In the genomic region with DNA sequence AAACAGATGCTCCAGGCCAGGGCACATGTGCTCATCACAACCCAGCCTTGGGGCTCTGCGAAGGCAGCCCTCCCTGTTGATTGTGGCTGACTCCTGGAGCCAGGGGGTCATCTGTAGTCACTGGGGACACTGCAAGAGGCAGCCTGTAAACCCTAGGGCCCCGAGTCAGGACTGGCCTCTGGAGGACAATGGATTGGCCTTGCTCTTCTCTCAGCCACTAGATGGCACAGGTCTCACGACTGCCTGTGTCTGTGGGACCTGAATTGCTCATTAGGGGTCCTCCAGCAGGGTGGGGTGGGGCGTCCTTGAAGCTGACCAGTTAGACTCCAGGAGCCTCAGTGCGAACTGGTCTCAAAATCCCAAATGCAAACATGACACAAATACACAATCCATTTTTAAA, we compare ENCODE assay signal across 8 mouse cellular contexts. TPM values are rescaled to one million over a fixed set of nuclear protein-coding genes. Genes with fewer than 3 reads are reported as not detected.
DNase-seq lines count a peak whose midpoint lies in the region; ATAC-seq and TF ChIP-seq lines count a peak whose summit lies in the region.

No protein-coding gene starts in this region.

- 27% methylated on average over 5 of the region's 5 CpGs for WGBS in kidney, embryonic 16.5 days
- 35% methylated on average over 5 of the region's 5 CpGs for WGBS in embryonic facial prominence, embryonic 10.5 days
- WGBS in liver, postnatal 0 days (ENCODE audit: insufficient replicate concordance), result 32% methylated on average over 5 of the region's 5 CpGs

- H3K27ac ChIP-seq in kidney, embryonic 16.5 days (ENCODE audit: low read length), result no peak overlapping the region
- no peak overlapping the region for H3K27ac ChIP-seq in MEL (ENCODE audit: control insufficient read depth, low read depth, low read length)
- peak overlapping the region; percentile 48; the same call in 1 of the 2 replicates for H3K27ac ChIP-seq in embryonic facial prominence, embryonic 10.5 days (replicated peaks)
- no peak overlapping the region for H3K27ac ChIP-seq in liver, postnatal 0 days (ENCODE audit: low read depth)

- H3K4me1 ChIP-seq in kidney, embryonic 16.5 days (ENCODE audit: insufficient read depth, low read length), result no peaks in the 10 kb centered on the region
- H3K4me1 ChIP-seq in MEL (ENCODE audit: control insufficient read depth in 1 of 2, insufficient read depth in 2 of 2, low read length in 2 of 2), result no peaks in the 10 kb centered on the region
- 0 out of 2 replicates have a peak, but pooled peaks cover 4% of the 10 kb centered on the region for H3K4me1 ChIP-seq in embryonic facial prominence, embryonic 10.5 days
- H3K4me1 ChIP-seq in liver, postnatal 0 days (ENCODE audit: insufficient read depth), result no peaks in the 10 kb centered on the region

- no peak overlapping the region for H3K9ac ChIP-seq in kidney, embryonic 16.5 days (replicated peaks; ENCODE audit: low read length)
- no peak overlapping the region for H3K9ac ChIP-seq in MEL (ENCODE audit: control insufficient read depth, low read depth, low read length, poor library complexity, severe bottlenecking)
- no peak overlapping the region for H3K9ac ChIP-seq in liver, postnatal 0 days (replicated peaks)

- no peaks in the 10 kb centered on the region for H3K9me3 ChIP-seq in kidney, embryonic 16.5 days (ENCODE audit: low read length)
- no peaks in the 10 kb centered on the region for H3K9me3 ChIP-seq in MEL (replicated peaks; ENCODE audit: insufficient read depth, low read length)
- H3K9me3 ChIP-seq in embryonic facial prominence, embryonic 10.5 days, result no peaks in the 10 kb centered on the region
- H3K9me3 ChIP-seq in liver, postnatal 0 days (ENCODE audit: low read length), result no peaks in the 10 kb centered on the region

- no peak for TF ChIP-seq POLR2A in MEL (IDR thresholded peaks at IDR 0.05; ENCODE audit: control insufficient read depth in 1 of 2, insufficient read depth in 1 of 2, low read depth in 1 of 2, low read length in 2 of 2, poor library complexity in 1 of 2)

- no peak overlapping the region for H3K4me2 ChIP-seq in kidney, embryonic 16.5 days (replicated peaks; ENCODE audit: low read depth, low read length)
- H3K4me2 ChIP-seq in liver, postnatal 0 days (ENCODE audit: low read depth, low read length), result no peak overlapping the region

- H3K79me2 ChIP-seq in MEL (ENCODE audit: control insufficient read depth, insufficient read depth, low read length, poor library complexity), result no peaks in the 10 kb centered on the region

- no peak overlapping the region for H3K4me3 ChIP-seq in kidney, embryonic 16.5 days (ENCODE audit: low read length)
- no peak overlapping the region for H3K4me3 ChIP-seq in MEL (ENCODE audit: control insufficient read depth in 1 of 2, insufficient read depth in 1 of 2, low read depth in 2 of 2, low read length in 2 of 2)
- no peak overlapping the region for H3K4me3 ChIP-seq in embryonic facial prominence, embryonic 10.5 days
- no peak overlapping the region for H3K4me3 ChIP-seq in liver, postnatal 0 days (ENCODE audit: low read depth, low read length)

- H3K27me3 ChIP-seq in kidney, embryonic 16.5 days (ENCODE audit: insufficient read depth, low read length), result no peaks in the 10 kb centered on the region
- no peaks in the 10 kb centered on the region for H3K27me3 ChIP-seq in MEL (ENCODE audit: control insufficient read depth in 1 of 2, insufficient read depth in 2 of 2, low read length in 2 of 2)
- no peaks in the 10 kb centered on the region for H3K27me3 ChIP-seq in embryonic facial prominence, embryonic 10.5 days (replicated peaks; ENCODE audit: low read depth, poor library complexity, severe bottlenecking)
- H3K27me3 ChIP-seq in liver, postnatal 0 days (ENCODE audit: insufficient read depth, low read length), result no peaks in the 10 kb centered on the region

- DNase-seq in kidney, postnatal 14 days, result no peak
- no peak for DNase-seq in MEL (ENCODE audit: low read depth, low spot score)
- DNase-seq in embryonic facial prominence, embryonic 10.5 days (ENCODE audit: low spot score), result peak; percentile 23
- DNase-seq in liver, postnatal 0 days, result no peak
- DNase-seq in thymus, postnatal 36 days, result no peak
- DNase-seq in urinary bladder, adult 2 months (ENCODE audit: low spot score), result no peak
- DNase-seq in gastrocnemius, adult 8-10 months (ENCODE audit: low spot score in 2 of 2), result no peak

- H3K36me3 ChIP-seq in kidney, embryonic 16.5 days (ENCODE audit: insufficient read depth, low read length), result peaks cover 16% of the 10 kb centered on the region
- no peaks in the 10 kb centered on the region for H3K36me3 ChIP-seq in MEL (ENCODE audit: control insufficient read depth in 1 of 2, insufficient read depth in 2 of 2, low read length in 2 of 2)
- peaks cover 34% of the 10 kb centered on the region for H3K36me3 ChIP-seq in embryonic facial prominence, embryonic 10.5 days (replicated peaks)
- peaks cover 19% of the 10 kb centered on the region for H3K36me3 ChIP-seq in liver, postnatal 0 days (replicated peaks; ENCODE audit: insufficient read depth, low read length)

- ATAC-seq in kidney, embryonic 16.5 days (ENCODE audit: low FRiP score, low TSS enrichment), result 0 out of 2 replicates have a peak, but pooled peaks have one; percentile 49
- ATAC-seq in liver, postnatal 0 days, result no peak

- no peak for TF ChIP-seq RAD21 in MEL (IDR thresholded peaks at IDR 0.05; ENCODE audit: low read depth, low read length)

- peak in 2 of 3 experiments; percentile 39 to 51; a peak in 4 of 6 replicates for TF ChIP-seq CTCF in MEL (IDR thresholded peaks at IDR 0.05 in 2 of 3, conservative IDR thresholded peaks at IDR 0.05 in 1 of 3; ENCODE audit: control insufficient read depth in 1 of 3, insufficient read depth in 1 of 3, low read depth in 2 of 3, low read length in 3 of 3, poor library complexity in 1 of 3, severe bottlenecking in 1 of 3)
- peak; percentile 54 for TF ChIP-seq CTCF in liver, postnatal 0 days (IDR thresholded peaks at IDR 0.05; ENCODE audit: low read depth)

- no peak for TF ChIP-seq EP300 in MEL (IDR thresholded peaks at IDR 0.05; ENCODE audit: low read depth in 1 of 2, low read length in 2 of 2)
- no peak for TF ChIP-seq EP300 in liver, postnatal 0 days (IDR thresholded peaks at IDR 0.05; ENCODE audit: low read depth)

TF ChIP-seq in MEL, 35 proteins besides CTCF, POLR2A, EP300 and RAD21:
- TF ChIP-seq ELF1 (IDR thresholded peaks at IDR 0.05; ENCODE audit: low read depth, low read length), result no peak
- TF ChIP-seq SMC3 (IDR thresholded peaks at IDR 0.05; ENCODE audit: low read depth, low read length), result peak; percentile 29

RNA-seq across cellular contexts. Expression of a gene that starts 19.2 kb away (rescaled TPM):
- 5.1 and 6.2 TPM in 2 replicates for polyA plus RNA-seq in kidney, embryonic 16.5 days (2015; fragmentation: Nextera tagmentation; extraction: Ambion mirVana)
- not detected in 2 replicates for total RNA-seq in MEL (2012; rRNA removed)
- polyA plus RNA-seq in MEL (2012; ENCODE audit: insufficient read depth in 1 of 2, insufficient read length in 2 of 2, low read depth in 1 of 2, low replicate concordance in 2 of 2, missing spikeins in 1 of 2), result not detected
- polyA plus RNA-seq in embryonic facial prominence, embryonic 10.5 days (2016; fragmentation: Nextera tagmentation; extraction: Ambion mirVana), result 18.1 and 19.6 TPM in 2 replicates
- polyA plus RNA-seq in liver, postnatal 0 days (2015; fragmentation: Nextera tagmentation; extraction: Ambion mirVana), result 0.07 and 0.16 TPM in 2 replicates
- 0.26 and 0.68 TPM in 2 replicates for polyA plus RNA-seq in urinary bladder, adult 2 months (2012; rRNA removed)
- total RNA-seq in gastrocnemius, adult 8-10 months (2022), result under 1 TPM in 1 of 4 experiments, not detected in 3; 0.29 TPM

RNA-seq across cellular contexts. Expression of a gene that starts 45.6 kb away (rescaled TPM):
- 51.6 TPM in 2 replicates for polyA plus RNA-seq in kidney, embryonic 16.5 days (2015; fragmentation: Nextera tagmentation; extraction: Ambion mirVana)
- total RNA-seq in MEL (2012; rRNA removed), result 38.6 and 39.0 TPM in 2 replicates
- polyA plus RNA-seq in MEL (2012; ENCODE audit: insufficient read depth in 1 of 2, insufficient read length in 2 of 2, low read depth in 1 of 2, low replicate concordance in 2 of 2, missing spikeins in 1 of 2), result 10 to 100 TPM; 53.6 to 74.7 TPM
- 66.4 and 68.0 TPM in 2 replicates for polyA plus RNA-seq in embryonic facial prominence, embryonic 10.5 days (2016; fragmentation: Nextera tagmentation; extraction: Ambion mirVana)
- polyA plus RNA-seq in liver, postnatal 0 days (2015; fragmentation: Nextera tagmentation; extraction: Ambion mirVana), result 16.7 and 18.6 TPM in 2 replicates
- 41.4 and 43.4 TPM in 2 replicates for polyA plus RNA-seq in urinary bladder, adult 2 months (2012; rRNA removed)
- total RNA-seq in gastrocnemius, adult 8-10 months (2022), result 10 to 100 TPM; 27.1 to 33.4 (median 29.2) TPM
